In genomic region chr15:97127771-97128170, GRCm38 (mm10) we compare ENCODE assay signal across 17 mouse cellular contexts.
"Had no signal": no experiment of that assay in that cellular context is flagged by ENCODE, and none has a peak within 500 bp of the region (broad histone marks: within the 10 kb centered on the region; RNA-seq: fewer than 3 reads in every experiment).

No protein-coding gene starts in this region.

- H3K36me3 ChIP-seq: lung, embryonic 15.5 days; midbrain, embryonic 12.5 days; midbrain, embryonic 15.5 days; neural tube, embryonic 12.5 days; stomach, embryonic 15.5 days had no signal

- H3K4me2 ChIP-seq: lung, embryonic 15.5 days; midbrain, embryonic 12.5 days; midbrain, embryonic 15.5 days; neural tube, embryonic 12.5 days; stomach, embryonic 15.5 days had no signal

- H3K4me1 ChIP-seq: lung, embryonic 15.5 days; megakaryocyte, embryonic 14.5 days; midbrain, embryonic 12.5 days; midbrain, embryonic 15.5 days; neural tube, embryonic 12.5 days; stomach, embryonic 15.5 days had no signal

- DNase-seq: liver, postnatal 0 days; lung, adult 2 months; lung, postnatal 14 days; lung, postnatal 36 days; right cerebral cortex, postnatal 14 days; thymus, adult 2 months; thymus, postnatal 25 days; thymus, postnatal 4 days had no signal

- ATAC-seq: liver, postnatal 0 days; lung, postnatal 0 days; midbrain, embryonic 15.5 days had no signal

- H3K27ac ChIP-seq: lung, embryonic 15.5 days; macrophage; midbrain, embryonic 12.5 days; midbrain, embryonic 15.5 days; neural tube, embryonic 12.5 days; stomach, embryonic 15.5 days; stomach, postnatal 0 days had no signal

- H3K9ac ChIP-seq: liver, postnatal 0 days; lung, embryonic 15.5 days; midbrain, embryonic 12.5 days; midbrain, embryonic 15.5 days; neural tube, embryonic 12.5 days; stomach, embryonic 15.5 days had no signal

- H3K9me3 ChIP-seq: lung, embryonic 15.5 days; midbrain, embryonic 12.5 days; midbrain, embryonic 15.5 days; neural tube, embryonic 12.5 days; stomach, embryonic 15.5 days had no signal

- H3K4me3 ChIP-seq: lung, embryonic 15.5 days; megakaryocyte, embryonic 14.5 days; midbrain, embryonic 12.5 days; midbrain, embryonic 15.5 days; neural tube, embryonic 12.5 days; stomach, embryonic 15.5 days had no signal

- H3K27me3 ChIP-seq: lung, embryonic 15.5 days; megakaryocyte, embryonic 14.5 days; midbrain, embryonic 12.5 days; midbrain, embryonic 15.5 days; neural tube, embryonic 12.5 days; stomach, embryonic 15.5 days had no signal
